Mouse (Mus musculus): ENCODE data around the gene Magix. TPM values are rescaled to one million over a fixed set of nuclear protein-coding genes. Genes with fewer than 3 reads are reported as not detected.

Gene Magix
- polyA plus RNA-seq, 1 experiment, result 17.4 TPM

- TF ChIP-seq POLR2A (IDR thresholded peaks at IDR 0.05; ENCODE audit: low read depth, low read length) (no peak), CTCF (conservative IDR thresholded peaks at IDR 0.05; ENCODE audit: insufficient read depth, insufficient read length, low read depth, low read length) (no peak)
- DNase-seq, result no peak
- H3K4me3 ChIP-seq (ENCODE audit: insufficient read depth, low read depth, low read length), result no peak overlapping the region
Measured at GRCm38 (mm10) chrX:7632560-7632959, 48.5 kb downstream of the Magix start.

More at GRCm38 (mm10) chrX:7632560-7632959, 48.5 kb downstream of the Magix start:
- H3K27me3 ChIP-seq (replicated peaks; ENCODE audit: control insufficient read depth, insufficient read depth, low read length), result no peaks in the 10 kb centered on the region
- no peaks in the 10 kb centered on the region for H3K4me1 ChIP-seq (ENCODE audit: control insufficient read depth, insufficient read depth, low read length)
- no peak overlapping the region for H3K27ac ChIP-seq (ENCODE audit: insufficient read depth, low read depth, low read length)
- no peaks in the 10 kb centered on the region for H3K36me3 ChIP-seq (ENCODE audit: control insufficient read depth, insufficient read depth, low read length)
- 89% methylated on average over 6 of the region's 6 CpGs for WGBS

Other genes starting within 250 kb of the Magix start
- gene Foxp3, start 107.6 kb downstream of the Magix start, polyA plus RNA-seq (2012; rRNA removed), result 0.08 and 0.92 TPM in 2 replicates
- 1.2 and 1.6 TPM in 2 replicates for gene Ppp1r3f, start 107.0 kb downstream of the Magix start, polyA plus RNA-seq (2012; rRNA removed)
- 25.3 and 26.6 TPM in 2 replicates for gene Ccdc22, start 75.7 kb downstream of the Magix start, polyA plus RNA-seq (2012; rRNA removed)
- gene Cacna1f, start 74.2 kb downstream of the Magix start, polyA plus RNA-seq (2012; rRNA removed), result 0.03 TPM in 1 of 2 replicates, not detected in the other
- 8.0 and 9.2 TPM in 2 replicates for gene Syp, start 42.8 kb downstream of the Magix start, polyA plus RNA-seq (2012; rRNA removed)
- gene Prickle3, start 24.0 kb downstream of the Magix start, polyA plus RNA-seq (2012; rRNA removed), result 8.9 and 9.2 TPM in 2 replicates
- 72.2 and 74.1 TPM in 2 replicates for gene Plp2, start 9.9 kb downstream of the Magix start, polyA plus RNA-seq (2012; rRNA removed)
- 8.2 and 10.9 TPM in 2 replicates for gene Gpkow, start 15.9 kb upstream of the Magix start, polyA plus RNA-seq (2012; rRNA removed)
- 73.1 and 76.9 TPM in 2 replicates for gene Wdr45, start 33.1 kb upstream of the Magix start, polyA plus RNA-seq (2012; rRNA removed)
- 0.23 and 0.28 TPM in 2 replicates for gene Gm45208, start 41.0 kb upstream of the Magix start, polyA plus RNA-seq (2012; rRNA removed)
- gene Praf2, start 47.2 kb upstream of the Magix start, polyA plus RNA-seq (2012; rRNA removed), result 33.8 and 40.9 TPM in 2 replicates
- 8.3 and 14.1 TPM in 2 replicates for gene Ccdc120, start 69.7 kb upstream of the Magix start, polyA plus RNA-seq (2012; rRNA removed)
- 18.8 and 20.1 TPM in 2 replicates for gene Tfe3, start 81.3 kb upstream of the Magix start, polyA plus RNA-seq (2012; rRNA removed)
- gene Gripap1, start 108.5 kb upstream of the Magix start, polyA plus RNA-seq (2012; rRNA removed), result 25.5 and 30.3 TPM in 2 replicates
- gene Kcnd1, start 141.0 kb upstream of the Magix start, polyA plus RNA-seq (2012; rRNA removed), result 0.48 and 0.53 TPM in 2 replicates
- gene Otud5, start 160.1 kb upstream of the Magix start, polyA plus RNA-seq (2012; rRNA removed), result 26.8 and 30.4 TPM in 2 replicates
- gene Pim2, start 197.0 kb upstream of the Magix start, polyA plus RNA-seq (2012; rRNA removed), result 11.4 and 11.5 TPM in 2 replicates
- 50.0 and 50.1 TPM in 2 replicates for gene Slc35a2, start 202.8 kb upstream of the Magix start, polyA plus RNA-seq (2012; rRNA removed)
- gene Pqbp1, start 218.0 kb upstream of the Magix start, polyA plus RNA-seq (2012; rRNA removed), result 45.7 and 58.0 TPM in 2 replicates
- gene Timm17b, start 218.1 kb upstream of the Magix start, polyA plus RNA-seq (2012; rRNA removed), result 47.0 and 60.9 TPM in 2 replicates
- not detected in 2 replicates for gene Gm10491, start 226.6 kb upstream of the Magix start, polyA plus RNA-seq (2012; rRNA removed)
- not detected in 2 replicates for gene Gm10490, start 228.3 kb upstream of the Magix start, polyA plus RNA-seq (2012; rRNA removed)
- gene Pcsk1n, start 238.6 kb upstream of the Magix start, polyA plus RNA-seq (2012; rRNA removed), result 0.62 and 0.91 TPM in 2 replicates
- gene Eras, start 247.4 kb upstream of the Magix start, polyA plus RNA-seq (2012; rRNA removed), result not detected in 2 replicates